Mouse (Mus musculus) stomach, embryonic 15.5 days (tissue): ENCODE results near the gene Scaf11. TPM values are rescaled to one million over a fixed set of nuclear protein-coding genes. Genes with fewer than 3 reads are reported as not detected.
A peak's percentile ranks its signal among the peaks of the same experiment; 100 is the strongest.
"Not testable (repeated sequence)": the region's sequence is repeated elsewhere in the genome, so short reads cannot be mapped to it uniquely, and the experiment has no call there.

ENCODE experiments used
- ATAC-seq: fragments of 200-750 bp; cut with Nextera tagmentation; 2 replicates; pipeline ENCODE4 v1.8.0; 2017; ENCODE audit warnings: low read depth, moderate number of reproducible peaks, moderate TSS enrichment; ENCODE audit not compliant: insufficient read depth, low FRiP score
- H3K27ac ChIP-seq: fragments of 300-500 bp; sonication (generic); 2 replicates; pipeline ENCODE4 v1.5.1; 2015; ENCODE audit warnings: mild to moderate bottlenecking, inconsistent platforms
- H3K27me3 ChIP-seq: fragments of 300-500 bp; sonication (generic); replicated peaks from 2 replicates; pipeline ENCODE4 v1.6.1; 2015; ENCODE audit warnings: inconsistent platforms
- H3K36me3 ChIP-seq: fragments of 300-500 bp; sonication (generic); 2 replicates; pipeline ENCODE4 v1.6.1; 2015; ENCODE audit warnings: inconsistent platforms
- H3K4me1 ChIP-seq: fragments of 300-500 bp; sonication (generic); 2 replicates; pipeline ENCODE4 v1.6.1; 2015; ENCODE audit warnings: inconsistent platforms
- H3K4me2 ChIP-seq: fragments of 300-500 bp; sonication (generic); 2 replicates; pipeline ENCODE4 v1.6.1; 2015; ENCODE audit warnings: mild to moderate bottlenecking, inconsistent platforms
- H3K4me3 ChIP-seq: fragments of 300-500 bp; sonication (generic); replicated peaks from 2 replicates; pipeline ENCODE4 v1.5.1; 2015; ENCODE audit warnings: inconsistent platforms
- H3K9ac ChIP-seq: fragments of 300-500 bp; sonication (generic); 2 replicates; pipeline ENCODE4 v1.6.1; 2015; ENCODE audit warnings: inconsistent platforms
- H3K9me3 ChIP-seq: fragments of 300-500 bp; sonication (generic); 2 replicates; pipeline ENCODE4 v1.6.1; 2016; ENCODE audit warnings: inconsistent platforms
- WGBS: fragments of 180-500 bp; shearing (Covaris S2); methylation state at CpG from one replicate; pipeline ENCODE4 v1.1.7; 2015; 5-methylcytosine and 5-hydroxymethylcytosine counted together
- polyA plus RNA-seq: library from polyadenylated mRNA; unstranded; fragments of >200 nt; fragmentation: Nextera tagmentation; extraction: Ambion mirVana; gene quantifications from 2 replicates; pipeline ENCODE4 v1.2.1, GENCODE M21; 2015

Gene Scaf11
- polyA plus RNA-seq, 1 experiment from 2014 or later: 95.0 TPM

DNA sequence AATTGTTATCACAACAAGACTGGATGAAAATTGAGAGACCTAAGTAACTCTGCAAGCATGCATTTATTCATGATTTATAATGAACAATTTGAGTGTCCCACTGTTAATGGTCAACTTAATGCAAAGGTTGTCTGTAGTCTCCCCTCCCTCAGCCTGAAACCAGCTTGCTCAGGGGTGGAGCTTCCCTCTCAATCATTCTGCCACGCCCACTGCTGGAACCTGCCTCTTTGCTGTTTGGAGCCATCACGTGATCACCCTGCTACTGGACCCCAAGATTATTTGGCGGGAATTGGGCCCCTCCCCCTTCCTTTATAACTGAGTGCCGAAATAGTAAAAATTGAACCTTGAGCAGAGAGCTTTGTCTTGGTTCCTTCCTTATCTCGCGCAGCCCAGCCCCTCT, 19.2 kb downstream of the Scaf11 start:
- not testable (repeated sequence) for H3K4me2 ChIP-seq, H3K4me3 ChIP-seq, H3K4me1 ChIP-seq, H3K27ac ChIP-seq, H3K27me3 ChIP-seq, ATAC-seq, H3K9me3 ChIP-seq, H3K9ac ChIP-seq
- H3K36me3 ChIP-seq: peaks cover 15% of the 10 kb centered on the region
- 73% methylated on average over 6 of the region's 6 CpGs for WGBS

DNA sequence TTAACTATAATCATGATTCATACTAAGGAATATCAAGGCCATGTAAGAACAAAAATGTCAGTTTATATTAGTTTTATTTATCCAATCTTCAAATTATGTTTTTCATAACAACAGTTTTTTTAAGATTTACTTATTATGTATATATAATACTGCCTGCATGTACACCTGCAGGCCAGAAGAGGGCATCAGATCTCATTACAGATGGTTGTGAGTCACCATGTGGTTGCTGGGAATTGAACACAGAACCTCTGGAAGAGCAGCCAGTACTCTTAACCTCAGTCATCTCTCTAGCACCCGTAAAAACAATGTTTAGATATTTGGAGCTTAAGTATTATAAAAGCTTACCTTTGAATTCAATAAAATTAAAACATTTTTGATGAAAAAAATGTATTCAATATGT, 26.4 kb downstream of the Scaf11 start:
- H3K36me3 ChIP-seq: peaks cover 30% of the 10 kb centered on the region
- no peak overlapping the region for H3K4me3 ChIP-seq
- no peak overlapping the region for H3K9ac ChIP-seq
- no peaks in the 10 kb centered on the region for H3K9me3 ChIP-seq
- no peak overlapping the region for H3K4me2 ChIP-seq
- no peaks in the 10 kb centered on the region for H3K27me3 ChIP-seq
- 86% methylated on average over 1 of the region's 1 CpGs for WGBS
- H3K27ac ChIP-seq: no peak overlapping the region
- no peaks in the 10 kb centered on the region for H3K4me1 ChIP-seq
- ATAC-seq: no peak

DNA sequence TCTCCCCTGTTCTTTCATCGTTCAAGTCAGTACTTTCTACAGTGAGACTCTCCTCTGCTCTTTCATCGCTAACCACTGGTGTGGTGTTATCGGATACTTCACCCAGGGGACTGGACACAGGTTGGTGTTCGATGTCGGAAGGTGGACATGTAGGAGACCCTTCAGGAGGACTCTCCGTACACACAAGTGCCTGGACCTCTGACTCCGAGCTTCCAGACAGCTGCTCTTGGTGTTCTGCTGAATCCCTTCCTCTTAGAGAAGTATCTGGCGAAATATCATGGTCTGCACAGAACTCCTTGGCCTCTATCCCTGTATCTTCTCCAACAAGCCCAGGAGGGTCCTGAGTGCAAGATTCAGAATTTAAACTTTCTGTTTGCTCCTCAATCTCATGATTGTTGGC, 40.7 kb downstream of the Scaf11 start:
- Histone ChIP-seq H3K9ac (no peak overlapping the region), H3K4me3 (no peak overlapping the region), H3K27me3 (no peaks in the 10 kb centered on the region), H3K4me2 (no peak overlapping the region), H3K27ac (no peak overlapping the region), H3K9me3 (no peaks in the 10 kb centered on the region), H3K4me1 (no peaks in the 10 kb centered on the region), H3K36me3 (peaks cover 50% of the 10 kb centered on the region)
- ATAC-seq: no peak
- 93% methylated on average over 8 of the region's 8 CpGs for WGBS

GRCm38 (mm10) chr15:96418161-96418560, 42.5 kb downstream of the Scaf11 start:
- 91% methylated on average over 12 of the region's 12 CpGs for WGBS
- Histone ChIP-seq H3K4me2 (no peak overlapping the region), H3K27ac (no peak overlapping the region), H3K4me1 (no peaks in the 10 kb centered on the region), H3K9ac (no peak overlapping the region), H3K27me3 (no peaks in the 10 kb centered on the region), H3K36me3 (peaks cover 49% of the 10 kb centered on the region), H3K4me3 (no peak overlapping the region), H3K9me3 (no peaks in the 10 kb centered on the region)
- no peak for ATAC-seq

DNA sequence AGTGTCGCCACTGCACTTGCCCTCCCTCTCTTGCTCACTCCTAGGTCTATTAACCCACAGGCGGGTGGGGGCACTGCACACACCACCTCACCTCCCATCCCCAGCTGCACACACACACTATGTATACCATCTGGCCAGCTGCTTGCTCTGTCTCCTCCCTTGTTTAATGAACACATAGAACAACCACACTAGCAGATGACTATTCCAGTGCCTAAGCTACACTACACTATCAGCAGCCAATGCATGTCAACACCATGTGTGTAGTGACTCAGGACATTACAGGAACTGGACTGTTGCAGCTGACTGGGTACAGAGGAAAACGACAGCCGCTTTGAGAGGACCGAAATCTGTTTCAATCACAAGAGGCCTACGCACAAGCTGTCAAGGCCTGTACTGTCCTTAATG, 51.9 kb downstream of the Scaf11 start:
- Histone ChIP-seq H3K36me3 (peaks cover 21% of the 10 kb centered on the region; the same call in 1 of the 2 replicates), H3K9ac (no peak overlapping the region), H3K4me2 (no peak overlapping the region), H3K27ac (no peak overlapping the region), H3K4me1 (no peaks in the 10 kb centered on the region), H3K4me3 (no peak overlapping the region), H3K27me3 (no peaks in the 10 kb centered on the region), H3K9me3 (no peaks in the 10 kb centered on the region)
- 88% methylated on average over 6 of the region's 6 CpGs for WGBS
- ATAC-seq: peak; percentile 70; the same call in 1 of the 2 replicates

DNA sequence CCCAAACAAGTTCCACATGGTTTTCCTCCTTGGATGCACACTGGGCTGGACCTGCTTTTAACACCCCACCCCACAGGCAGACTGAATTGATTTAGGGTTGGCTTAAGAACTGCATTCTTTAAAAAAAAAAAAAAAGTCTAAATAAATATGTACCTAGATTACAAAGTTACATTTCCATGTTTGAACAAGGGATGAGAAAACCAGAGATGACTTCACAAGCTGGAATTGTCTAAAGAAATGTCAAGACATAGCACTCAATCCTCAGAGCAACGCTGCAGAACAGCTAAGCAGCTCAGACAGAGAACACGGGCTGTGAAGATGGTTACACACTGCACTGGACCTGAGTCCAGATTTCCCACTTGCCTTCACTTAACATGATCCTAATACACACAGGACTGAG, 53.5 kb downstream of the Scaf11 start:
- Histone ChIP-seq H3K9me3 (no peaks in the 10 kb centered on the region), H3K27me3 (no peaks in the 10 kb centered on the region), H3K4me2 (no peak overlapping the region), H3K36me3 (peaks cover 19% of the 10 kb centered on the region; the same call in 1 of the 2 replicates), H3K4me1 (no peaks in the 10 kb centered on the region), H3K27ac (no peak overlapping the region), H3K9ac (no peak overlapping the region), H3K4me3 (no peak overlapping the region)
- 70% methylated on average over 2 of the region's 2 CpGs for WGBS
- ATAC-seq: no peak

DNA sequence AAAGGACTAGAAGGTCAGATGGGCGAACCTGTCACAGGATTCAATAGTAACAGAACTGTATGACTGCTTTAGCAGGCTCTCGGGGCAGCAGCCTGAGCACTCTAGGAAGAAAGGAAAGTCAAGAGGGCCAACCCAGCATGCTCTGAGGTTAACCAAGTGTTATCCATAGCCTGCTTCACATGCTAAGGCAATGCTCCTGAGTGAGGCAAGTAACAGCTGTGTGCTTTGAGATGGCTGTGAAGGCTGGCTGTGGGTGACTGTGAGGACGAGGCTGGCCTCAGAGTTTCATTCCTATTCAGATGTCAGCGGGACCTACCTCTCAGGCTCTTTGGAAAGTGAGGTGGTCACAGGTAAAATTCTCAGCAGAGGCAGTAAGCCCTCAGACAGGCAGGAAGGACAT, 54.4 kb downstream of the Scaf11 start:
- Histone ChIP-seq H3K27ac (no peak overlapping the region), H3K27me3 (no peaks in the 10 kb centered on the region), H3K4me2 (no peak overlapping the region), H3K4me3 (no peak overlapping the region), H3K9ac (no peak overlapping the region), H3K36me3 (peaks cover 22% of the 10 kb centered on the region; the same call in 1 of the 2 replicates), H3K9me3 (no peaks in the 10 kb centered on the region), H3K4me1 (no peaks in the 10 kb centered on the region)
- 80% methylated on average over 4 of the region's 4 CpGs for WGBS
- no peak for ATAC-seq

DNA sequence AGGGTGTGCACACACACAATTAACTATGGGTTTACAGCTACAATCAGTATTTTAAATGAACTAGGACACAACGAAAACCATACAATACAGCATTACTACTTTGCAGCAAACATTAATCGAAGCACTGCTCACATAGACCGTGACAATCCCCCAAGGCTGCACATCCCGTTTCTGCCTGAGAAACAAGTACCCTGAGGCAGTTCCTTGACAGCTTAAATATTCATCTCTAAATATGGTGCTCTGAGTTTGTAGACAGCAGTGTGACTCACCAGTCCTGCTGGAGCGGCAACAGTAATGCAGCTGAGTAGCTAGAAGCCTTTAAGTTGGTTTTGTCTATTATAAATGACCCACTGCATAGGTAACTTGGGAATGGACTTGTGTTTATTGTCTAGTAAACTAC, 55.1 kb downstream of the Scaf11 start:
- H3K4me3 ChIP-seq: no peak overlapping the region
- no peak overlapping the region for H3K9ac ChIP-seq
- no peak overlapping the region for H3K4me2 ChIP-seq
- ATAC-seq: no peak
- no peaks in the 10 kb centered on the region for H3K27me3 ChIP-seq
- no peaks in the 10 kb centered on the region for H3K9me3 ChIP-seq
- H3K4me1 ChIP-seq: no peaks in the 10 kb centered on the region
- WGBS: 70% methylated on average over 5 of the region's 5 CpGs
- peaks cover 22% of the 10 kb centered on the region; the same call in 1 of the 2 replicates for H3K36me3 ChIP-seq
- H3K27ac ChIP-seq: no peak overlapping the region

DNA sequence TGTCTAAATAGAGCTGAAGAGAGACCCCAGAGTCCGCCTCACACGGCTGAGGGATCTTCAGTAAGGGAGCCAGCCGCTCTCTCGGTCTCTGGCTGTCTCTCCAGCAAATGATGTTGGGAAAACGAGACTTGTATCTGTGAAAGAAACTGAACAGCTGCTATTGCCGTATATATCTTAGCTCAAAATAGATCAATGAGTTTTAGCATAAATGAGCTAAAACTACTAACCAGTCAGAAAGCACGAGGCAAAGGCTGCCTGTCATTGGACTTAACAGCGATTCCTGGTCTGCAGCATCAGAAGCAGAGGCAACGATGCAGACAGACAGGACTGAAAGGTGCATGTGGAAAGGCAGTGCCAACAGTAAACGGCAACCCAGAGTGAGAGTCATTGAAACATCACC, 62.3 kb downstream of the Scaf11 start:
- no peak for ATAC-seq
- H3K9ac ChIP-seq: no peak overlapping the region
- no peaks in the 10 kb centered on the region for H3K9me3 ChIP-seq
- no peak overlapping the region for H3K4me3 ChIP-seq
- peaks cover 17% of the 10 kb centered on the region for H3K36me3 ChIP-seq
- no peak overlapping the region for H3K4me2 ChIP-seq
- no peak overlapping the region for H3K27ac ChIP-seq
- WGBS: 84% methylated on average over 10 of the region's 10 CpGs
- H3K27me3 ChIP-seq: no peaks in the 10 kb centered on the region
- no peaks in the 10 kb centered on the region for H3K4me1 ChIP-seq

DNA sequence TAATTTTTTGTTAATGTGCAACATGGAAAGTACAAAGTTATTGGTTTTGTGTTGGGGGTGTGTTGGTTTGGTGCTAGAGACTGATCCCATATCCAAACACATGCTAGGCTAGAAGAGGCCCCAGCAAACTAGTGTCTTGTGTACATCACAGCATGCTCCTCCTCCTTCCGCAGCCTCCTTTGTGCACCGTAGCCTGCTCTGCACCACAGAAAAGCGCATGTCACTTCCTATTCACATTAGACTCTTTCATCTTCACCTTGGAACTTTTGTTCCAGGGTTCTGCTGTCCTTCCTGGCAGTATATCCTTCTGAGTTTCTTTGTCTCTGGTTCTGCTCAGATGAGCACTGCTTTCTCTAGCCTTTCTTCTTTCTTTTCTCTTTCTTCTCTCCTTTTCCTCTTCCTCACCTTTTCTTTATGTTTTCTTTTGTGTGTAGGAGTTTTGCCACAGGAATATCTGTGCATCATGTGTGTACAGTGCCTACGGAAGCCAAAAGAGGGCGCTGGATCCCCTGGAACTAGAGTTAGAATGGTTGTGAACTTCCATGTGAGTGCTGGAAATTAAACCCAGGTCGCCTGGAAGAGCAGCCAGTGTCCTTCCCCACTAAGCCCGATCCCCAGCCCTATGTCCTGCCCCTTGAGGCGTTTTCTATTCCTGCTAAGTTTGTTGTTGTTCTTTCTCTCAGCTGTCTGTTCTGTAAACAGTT, 63.9 kb downstream of the Scaf11 start:
- Histone ChIP-seq H3K4me3 (no peak overlapping the region), H3K4me1 (no peaks in the 10 kb centered on the region), H3K9me3 (no peaks in the 10 kb centered on the region), H3K36me3 (peaks cover 22% of the 10 kb centered on the region), H3K27ac (no peak overlapping the region), H3K27me3 (no peaks in the 10 kb centered on the region), H3K4me2 (no peak overlapping the region), H3K9ac (no peak overlapping the region)
- 88% methylated on average over 8 of the region's 8 CpGs for WGBS
- ATAC-seq: no peak

DNA sequence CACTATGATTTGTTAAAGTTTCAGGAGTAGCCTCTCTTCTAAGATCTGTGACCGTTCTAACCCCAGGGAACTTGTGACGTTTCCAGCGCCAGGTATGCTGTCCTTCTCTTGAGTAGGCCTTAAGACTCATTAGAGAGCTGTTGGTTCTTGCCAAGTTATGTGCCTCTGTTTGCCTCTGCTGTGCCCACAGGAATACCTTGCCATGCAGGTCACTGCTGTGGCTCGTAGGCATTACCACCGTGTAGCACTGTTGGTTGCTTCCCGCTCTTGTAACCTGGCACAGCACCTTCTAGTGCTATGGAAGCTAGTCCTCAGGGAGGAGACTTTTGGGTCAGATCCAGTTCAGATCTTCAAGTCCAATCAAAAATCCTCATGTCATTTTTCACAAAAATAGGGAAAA, 65.6 kb downstream of the Scaf11 start:
- Histone ChIP-seq H3K36me3 (peaks cover 22% of the 10 kb centered on the region), H3K27me3 (no peaks in the 10 kb centered on the region), H3K4me2 (no peak overlapping the region), H3K4me1 (no peaks in the 10 kb centered on the region), H3K9me3 (no peaks in the 10 kb centered on the region), H3K27ac (no peak overlapping the region), H3K4me3 (no peak overlapping the region), H3K9ac (no peak overlapping the region)
- WGBS: 96% methylated on average over 6 of the region's 6 CpGs
- ATAC-seq: no peak

- Histone ChIP-seq H3K27ac (no peak overlapping the region), H3K27me3 (no peaks in the 10 kb centered on the region), H3K4me1 (no peaks in the 10 kb centered on the region), H3K36me3 (peaks cover 22% of the 10 kb centered on the region), H3K4me2 (no peak overlapping the region), H3K4me3 (no peak overlapping the region), H3K9me3 (no peaks in the 10 kb centered on the region), H3K9ac (no peak overlapping the region)
- WGBS: 93% methylated on average over 3 of the region's 3 CpGs
- ATAC-seq: no peak
These were observed 67.8 kb downstream of the Scaf11 start for GRCm38 (mm10) chr15:96392878-96393277.

DNA sequence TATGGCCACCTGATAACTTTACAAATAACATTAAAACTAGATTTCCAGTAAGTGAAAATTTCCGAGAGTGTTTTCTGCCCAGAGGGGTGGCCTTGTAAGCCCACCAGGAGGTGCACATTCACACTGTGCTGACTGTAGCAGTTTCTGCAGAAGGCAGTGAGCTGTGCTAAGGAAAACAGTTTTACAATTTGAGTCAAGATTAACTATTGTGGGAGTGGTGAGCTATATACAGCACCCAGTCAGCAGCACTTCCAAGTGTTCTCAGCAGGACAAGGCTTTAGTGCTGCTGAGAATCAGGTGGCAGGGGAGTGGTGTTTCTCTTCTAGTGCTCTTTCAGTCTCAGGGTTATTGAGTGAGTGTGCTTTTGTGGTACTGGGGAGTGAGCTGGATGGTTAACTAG, 72.1 kb downstream of the Scaf11 start:
- WGBS: 78% methylated on average over 1 of the region's 1 CpGs
- H3K4me2 ChIP-seq: no peak overlapping the region
- no peak for ATAC-seq
- H3K27ac ChIP-seq: no peak overlapping the region
- no peak overlapping the region for H3K9ac ChIP-seq
- no peak overlapping the region for H3K4me3 ChIP-seq
- no peaks in the 10 kb centered on the region for H3K27me3 ChIP-seq
- no peaks in the 10 kb centered on the region for H3K9me3 ChIP-seq
- peaks cover 15% of the 10 kb centered on the region for H3K36me3 ChIP-seq
- no peaks in the 10 kb centered on the region for H3K4me1 ChIP-seq
